8 mouse cellular contexts compared by ENCODE assay signal in the genomic region with DNA sequence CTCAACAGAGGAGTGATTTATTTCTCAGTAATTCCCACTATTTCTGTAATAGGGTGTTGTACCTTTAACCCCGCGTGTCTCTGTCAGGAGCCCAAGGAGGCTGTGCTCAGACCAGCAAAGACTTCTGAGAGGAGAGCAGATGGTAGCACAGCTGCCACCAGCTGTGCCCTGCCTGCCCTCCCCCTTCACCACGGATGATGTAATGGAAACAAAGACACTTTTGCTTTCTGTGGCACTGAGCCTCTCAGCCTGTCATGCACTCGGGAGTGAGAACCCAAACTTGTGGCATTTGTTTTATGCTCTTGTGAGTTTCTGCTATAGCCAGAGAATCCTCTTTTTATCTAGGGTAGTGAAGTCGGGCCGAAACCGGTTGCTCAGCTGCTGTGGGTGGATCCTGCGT.
DNase-seq lines count a peak whose midpoint lies in the region; ATAC-seq and TF ChIP-seq lines count a peak whose summit lies in the region.

No protein-coding gene starts in this region.

- no peaks in the 10 kb centered on the region for H3K36me3 ChIP-seq in forebrain, postnatal 0 days (ENCODE audit: insufficient read depth)
- no peaks in the 10 kb centered on the region for H3K36me3 ChIP-seq in hindbrain, embryonic 16.5 days (ENCODE audit: control insufficient read depth, insufficient read depth, low read length)
- peaks cover 9% of the 10 kb centered on the region for H3K36me3 ChIP-seq in limb, embryonic 13.5 days
- no peaks in the 10 kb centered on the region for H3K36me3 ChIP-seq in neural tube, embryonic 14.5 days (ENCODE audit: control insufficient read depth, insufficient read depth, low read length)

- H3K4me2 ChIP-seq in forebrain, postnatal 0 days (ENCODE audit: low read depth), result no peak overlapping the region
- peak overlapping the region; percentile 22 for H3K4me2 ChIP-seq in hindbrain, embryonic 16.5 days (ENCODE audit: low read length)
- no peak overlapping the region for H3K4me2 ChIP-seq in limb, embryonic 13.5 days (replicated peaks)
- H3K4me2 ChIP-seq in neural tube, embryonic 14.5 days (ENCODE audit: low read depth, low read length), result no peak overlapping the region; the same call in 1 of the 2 replicates

- peak; percentile 40 for DNase-seq in A20 (ENCODE audit: low read depth, low spot score)
- peak; percentile 45 for DNase-seq in NIH3T3 (ENCODE audit: low read depth)
- DNase-seq in forebrain, postnatal 0 days, result peak; percentile 66
- no peak for DNase-seq in gastrocnemius, postnatal 25 days

- ATAC-seq in forebrain, postnatal 0 days, result peak; percentile 89
- peak; percentile 62; the same call in 1 of the 2 replicates for ATAC-seq in hindbrain, embryonic 16.5 days
- peak; percentile 55 for ATAC-seq in limb, embryonic 13.5 days (ENCODE audit: low FRiP score, low read depth)
- ATAC-seq in neural tube, embryonic 14.5 days (ENCODE audit: low read depth), result peak; percentile 75; the same call in 1 of the 2 replicates
- ATAC-seq in granulocyte monocyte progenitor cell, adult 5-6 weeks (replicated peaks; ENCODE audit: poor library complexity, severe bottlenecking), result no peak

- no peak for TF ChIP-seq CTCF in forebrain, postnatal 0 days (IDR thresholded peaks at IDR 0.05; ENCODE audit: low read depth)

- no peaks in the 10 kb centered on the region for H3K27me3 ChIP-seq in forebrain, postnatal 0 days (ENCODE audit: insufficient read depth, low read length)
- no peaks in the 10 kb centered on the region for H3K27me3 ChIP-seq in hindbrain, embryonic 16.5 days (replicated peaks; ENCODE audit: control insufficient read depth, insufficient read depth, low read length)
- no peaks in the 10 kb centered on the region for H3K27me3 ChIP-seq in limb, embryonic 13.5 days
- no peaks in the 10 kb centered on the region for H3K27me3 ChIP-seq in neural tube, embryonic 14.5 days (ENCODE audit: control insufficient read depth, insufficient read depth, low read length)

- no peak overlapping the region for H3K27ac ChIP-seq in forebrain, postnatal 0 days (ENCODE audit: low read depth, low read length)
- peak overlapping the region; percentile 62 for H3K27ac ChIP-seq in hindbrain, embryonic 16.5 days (ENCODE audit: low read depth, low read length)
- H3K27ac ChIP-seq in limb, embryonic 13.5 days, result no peak overlapping the region; the same call in 1 of the 2 replicates
- H3K27ac ChIP-seq in neural tube, embryonic 14.5 days (ENCODE audit: low read depth, low read length), result peak overlapping the region; percentile 55

- no peaks in the 10 kb centered on the region for H3K9me3 ChIP-seq in forebrain, postnatal 0 days (ENCODE audit: low read length)
- H3K9me3 ChIP-seq in hindbrain, embryonic 16.5 days (ENCODE audit: control insufficient read depth, low read length), result no peaks in the 10 kb centered on the region
- H3K9me3 ChIP-seq in limb, embryonic 13.5 days, result no peaks in the 10 kb centered on the region
- H3K9me3 ChIP-seq in neural tube, embryonic 14.5 days (ENCODE audit: control insufficient read depth, low read length), result no peaks in the 10 kb centered on the region

- H3K9ac ChIP-seq in forebrain, postnatal 0 days, result no peak overlapping the region
- peak overlapping the region; percentile 4; the same call in 1 of the 2 replicates for H3K9ac ChIP-seq in hindbrain, embryonic 16.5 days (ENCODE audit: low read depth, low read length)
- H3K9ac ChIP-seq in limb, embryonic 13.5 days, result no peak overlapping the region
- H3K9ac ChIP-seq in neural tube, embryonic 14.5 days (replicated peaks; ENCODE audit: low read depth, low read length), result no peak overlapping the region

- WGBS in forebrain, postnatal 0 days, result 13% methylated on average over 8 of the region's 8 CpGs
- 29% methylated on average over 8 of the region's 8 CpGs for WGBS in hindbrain, embryonic 16.5 days
- 57% methylated on average over 8 of the region's 8 CpGs for WGBS in limb, embryonic 13.5 days
- 18% methylated on average over 8 of the region's 8 CpGs for WGBS in neural tube, embryonic 14.5 days

- peaks cover 21% of the 10 kb centered on the region for H3K4me1 ChIP-seq in forebrain, postnatal 0 days (ENCODE audit: insufficient read depth)
- H3K4me1 ChIP-seq in hindbrain, embryonic 16.5 days (ENCODE audit: control insufficient read depth, insufficient read depth, low read depth, low read length), result peaks cover 34% of the 10 kb centered on the region
- H3K4me1 ChIP-seq in limb, embryonic 13.5 days, result peaks cover 68% of the 10 kb centered on the region
- H3K4me1 ChIP-seq in neural tube, embryonic 14.5 days (ENCODE audit: control insufficient read depth, insufficient read depth, low read length), result peaks cover 31% of the 10 kb centered on the region

- H3K4me3 ChIP-seq in forebrain, postnatal 0 days (ENCODE audit: low read depth, low read length), result no peak overlapping the region
- no peak overlapping the region for H3K4me3 ChIP-seq in hindbrain, embryonic 16.5 days (ENCODE audit: low read length)
- H3K4me3 ChIP-seq in limb, embryonic 13.5 days, result no peak overlapping the region
- no peak overlapping the region for H3K4me3 ChIP-seq in neural tube, embryonic 14.5 days (ENCODE audit: low read depth, low read length)

Comparison
In these comparisons a context has a peak if more than half of its experiments do, and no peak if none do; other contexts are left out.
1. H3K27ac ChIP-seq: peak in hindbrain, embryonic 16.5 days (single experiment) and neural tube, embryonic 14.5 days (single experiment); none in forebrain, postnatal 0 days (single experiment) and limb, embryonic 13.5 days (single experiment).